In genomic region chr6:99087598-99087997, GRCm38 (mm10) we compare ENCODE assay signal across 28 mouse cellular contexts.
DNase-seq lines count a peak whose midpoint lies in the region; ATAC-seq lines count a peak whose summit lies in the region.
"Had no signal": no experiment of that assay in that cellular context is flagged by ENCODE, and none has a peak within 500 bp of the region (broad histone marks: within the 10 kb centered on the region; RNA-seq: fewer than 3 reads in every experiment).

No protein-coding gene starts in this region.

- H3K4me1 ChIP-seq in heart, embryonic 10.5 days = peaks cover 51% of the 10 kb centered on the region
- H3K4me1 ChIP-seq in heart, embryonic 15.5 days (replicated peaks) = peaks cover 26% of the 10 kb centered on the region
- H3K4me1 ChIP-seq: forebrain, embryonic 12.5 days; hindbrain, embryonic 12.5 days; midbrain, embryonic 13.5 days had no signal

- H3K36me3 ChIP-seq in heart, embryonic 10.5 days = no peaks in the 10 kb centered on the region
- H3K36me3 ChIP-seq in heart, embryonic 15.5 days = no peaks in the 10 kb centered on the region
- H3K36me3 ChIP-seq: embryonic facial prominence, embryonic 13.5 days; forebrain, embryonic 12.5 days; hindbrain, embryonic 12.5 days; intestine, embryonic 15.5 days; midbrain, embryonic 13.5 days; neural tube, embryonic 13.5 days had no signal

- 60% methylated on average over 7 of the region's 7 CpGs for WGBS in heart, embryonic 10.5 days
- 62% methylated on average over 7 of the region's 7 CpGs for WGBS in heart, embryonic 15.5 days

- no peak overlapping the region for H3K9ac ChIP-seq in heart, embryonic 15.5 days
- H3K9ac ChIP-seq: embryonic facial prominence, embryonic 13.5 days; forebrain, embryonic 12.5 days; forebrain, postnatal 0 days; hindbrain, embryonic 12.5 days; intestine, embryonic 15.5 days; liver, embryonic 14.5 days; midbrain, embryonic 13.5 days; neural tube, embryonic 13.5 days had no signal

- DNase-seq in cerebellum, postnatal 10 days = peak; percentile 15 to 36
- DNase-seq in cerebellum, adult 9-10 months = no peak
- no peak for DNase-seq in heart, embryonic 10.5 days (ENCODE audit: low spot score)
- no peak for DNase-seq in heart, postnatal 14 days
- peak; percentile 44 for DNase-seq in ovary, adult 18-20 months (ENCODE audit: low spot score)
- DNase-seq in ovary, postnatal 10 days (ENCODE audit: low spot score) = no peak
- DNase-seq in right cerebral cortex, postnatal 4 days = no peak
- DNase-seq: cerebellum, adult 8-10 months; forebrain, postnatal 0 days; gastrocnemius, postnatal 10 days; kidney, adult 2 months; kidney, postnatal 36 days; lung, adult 2 months; lung, postnatal 10 days; right cerebral cortex, adult 18-20 months; thymus, postnatal 4 days had no signal

- H3K4me2 ChIP-seq in heart, embryonic 15.5 days = no peak overlapping the region
- H3K4me2 ChIP-seq: embryonic facial prominence, embryonic 13.5 days; forebrain, embryonic 12.5 days; hindbrain, embryonic 12.5 days; intestine, embryonic 15.5 days; midbrain, embryonic 13.5 days; neural tube, embryonic 13.5 days had no signal

- H3K4me3 ChIP-seq in heart, embryonic 10.5 days = no peak overlapping the region
- H3K4me3 ChIP-seq in heart, embryonic 15.5 days = no peak overlapping the region
- H3K4me3 ChIP-seq: embryonic facial prominence, embryonic 13.5 days; forebrain, embryonic 12.5 days; hindbrain, embryonic 12.5 days; intestine, embryonic 15.5 days; layer of hippocampus, adult 2 months; midbrain, embryonic 13.5 days; neural tube, embryonic 13.5 days had no signal

- no peaks in the 10 kb centered on the region for H3K27me3 ChIP-seq in heart, embryonic 10.5 days (ENCODE audit: insufficient read depth, poor library complexity, severe bottlenecking)
- no peaks in the 10 kb centered on the region for H3K27me3 ChIP-seq in heart, embryonic 15.5 days
- H3K27me3 ChIP-seq: forebrain, embryonic 12.5 days; hindbrain, embryonic 12.5 days; intestine, embryonic 15.5 days; midbrain, embryonic 13.5 days; neural tube, embryonic 13.5 days; Patski had no signal

- no peak for ATAC-seq in heart, embryonic 15.5 days (replicated peaks; ENCODE audit: insufficient number of reproducible peaks, insufficient read depth, low FRiP score, low read depth)
- ATAC-seq: forebrain, postnatal 0 days; hindbrain, postnatal 0 days; intestine, embryonic 15.5 days; midbrain, embryonic 13.5 days; Patski had no signal

- H3K27ac ChIP-seq in heart, embryonic 10.5 days = peak overlapping the region; percentile 69
- peak overlapping the region; percentile 24; the same call in 1 of the 2 replicates for H3K27ac ChIP-seq in heart, embryonic 15.5 days
- H3K27ac ChIP-seq: embryonic facial prominence, embryonic 13.5 days; forebrain, embryonic 12.5 days; hindbrain, embryonic 12.5 days; hindbrain, postnatal 0 days; intestine, embryonic 15.5 days; layer of hippocampus, adult 2 months; liver, embryonic 14.5 days; macrophage; midbrain, embryonic 13.5 days; neural tube, embryonic 13.5 days had no signal

- no peaks in the 10 kb centered on the region for H3K9me3 ChIP-seq in heart, embryonic 10.5 days
- no peaks in the 10 kb centered on the region for H3K9me3 ChIP-seq in heart, embryonic 15.5 days (replicated peaks)
- H3K9me3 ChIP-seq: embryonic facial prominence, embryonic 13.5 days; forebrain, embryonic 12.5 days; hindbrain, embryonic 12.5 days; intestine, embryonic 15.5 days; midbrain, embryonic 13.5 days; neural tube, embryonic 13.5 days had no signal

- intact Hi-C loops in heart, postnatal 14 days (cut with DNase I) = no loop called here

Comparison
In these comparisons a context has a peak if more than half of its experiments do, and no peak if none do; other contexts are left out.
1. DNase-seq: peak in cerebellum, postnatal 10 days (2 of 2) and ovary, adult 18-20 months (single experiment); none in cerebellum, adult 9-10 months (single experiment), heart, embryonic 10.5 days (single experiment), heart, postnatal 14 days (0 of 2), ovary, postnatal 10 days (single experiment) and right cerebral cortex, postnatal 4 days (single experiment).